Mouse (Mus musculus) midbrain, postnatal 0 days (tissue): Measurements from ENCODE around the gene Nrde2. TPM values are rescaled to one million over a fixed set of nuclear protein-coding genes. Genes with fewer than 3 reads are reported as not detected.

Source experiments
- ATAC-seq: fragments of 200-750 bp; cut with Nextera tagmentation; 2 replicates; pipeline ENCODE4 v1.8.0; 2017; ENCODE audit warnings: moderate number of reproducible peaks, mild to moderate bottlenecking, moderate TSS enrichment, moderate library complexity; ENCODE audit not compliant: low FRiP score
- DNase-seq: peaks from one replicate; pipeline ENCODE4 v3.0.0-alpha.2; 2015; ENCODE audit warnings: low spot score
- H3K27ac ChIP-seq: fragments of 300-500 bp; sonication (generic); 2 replicates; pipeline ENCODE4 v1.5.1; 2014; ENCODE audit warnings: low read depth, mild to moderate bottlenecking, low read length, mixed read lengths
- H3K27me3 ChIP-seq: fragments of 300-500 bp; sonication (generic); 2 replicates; pipeline ENCODE4 v1.6.1; 2014; ENCODE audit warnings: low read length, control low read depth, mixed read lengths; ENCODE audit not compliant: insufficient read depth
- H3K36me3 ChIP-seq: fragments of 300-500 bp; sonication (generic); 2 replicates; pipeline ENCODE4 v1.6.1; 2014; ENCODE audit warnings: low read length, control low read depth, mixed read lengths; ENCODE audit not compliant: insufficient read depth
- H3K4me1 ChIP-seq: fragments of 300-500 bp; sonication (generic); 2 replicates; pipeline ENCODE4 v1.6.1; 2014; ENCODE audit warnings: mild to moderate bottlenecking, control low read depth, antibody characterized with exemption, low read length, mixed read lengths; ENCODE audit not compliant: insufficient read depth
- H3K4me2 ChIP-seq: fragments of 300-500 bp; sonication (generic); 2 replicates; pipeline ENCODE4 v1.6.1; 2014; ENCODE audit warnings: low read depth, mild to moderate bottlenecking, low read length, mixed read lengths; ENCODE audit not compliant: poor library complexity, severe bottlenecking
- H3K4me3 ChIP-seq: fragments of 300-500 bp; sonication (generic); 2 replicates; pipeline ENCODE4 v1.5.1; 2014; ENCODE audit warnings: low read depth, mild to moderate bottlenecking, low read length, moderate library complexity
- H3K9ac ChIP-seq: fragments of 300-500 bp; sonication (generic); replicated peaks from 2 replicates; pipeline ENCODE4 v1.6.1; 2014; ENCODE audit warnings: mild to moderate bottlenecking, low read length, moderate library complexity, mixed read lengths; ENCODE audit not compliant: poor library complexity, severe bottlenecking
- H3K9me3 ChIP-seq: fragments of 300-500 bp; sonication (generic); 2 replicates; pipeline ENCODE4 v1.6.1; 2016; ENCODE audit warnings: low read length, control low read depth
- CTCF ChIP-seq: IDR thresholded peaks from 2 replicates; pipeline ENCODE4 v1.5.1; 2016; ENCODE audit warnings: antibody characterized with exemption, mild to moderate bottlenecking
- WGBS: fragments of 180-500 bp; shearing (Covaris S2); extraction: QIAGEN DNeasy Blood & Tissue Kit; methylation state at CpG from one replicate; pipeline ENCODE4 v1.1.7; 2014; 5-methylcytosine and 5-hydroxymethylcytosine counted together
- polyA plus RNA-seq: library from polyadenylated mRNA; unstranded; fragments of >200 nt; fragmentation: Nextera tagmentation; extraction: Ambion mirVana; gene quantifications from 2 replicates; pipeline ENCODE4 v1.2.1, GENCODE M21; 2015
- total RNA-seq: library from RNA; depleted of rRNA; stranded (reverse); fragments of >200 nt; gene quantifications from 2 replicates; pipeline ENCODE4 v1.2.3, GENCODE M21; 2014

Gene Nrde2
- total and polyA plus RNA-seq, 2 experiments from 2014 or later = 13.1 to 13.9 TPM

GRCm38 (mm10) chr12:100194181-100194580 is 34.7 kb upstream of the Nrde2 start:
- Histone ChIP-seq H3K9ac (no peak overlapping the region), H3K27ac (no peak overlapping the region), H3K4me1 (peaks cover 6% of the 10 kb centered on the region; the same call in 1 of the 2 replicates), H3K4me2 (no peak overlapping the region), H3K27me3 (no peaks in the 10 kb centered on the region), H3K4me3 (no peak overlapping the region), H3K36me3 (no peaks in the 10 kb centered on the region), H3K9me3 (no peaks in the 10 kb centered on the region)
- no peak for TF ChIP-seq CTCF
- no peak for ATAC-seq
- WGBS = 87% methylated on average over 1 of the region's 1 CpGs
- no peak for DNase-seq

- TF ChIP-seq CTCF = no peak
- no peak overlapping the region for H3K4me2 ChIP-seq
- DNase-seq = no peak
- H3K27ac ChIP-seq = no peak overlapping the region
- no peak for ATAC-seq
- H3K27me3 ChIP-seq = no peaks in the 10 kb centered on the region
- H3K9me3 ChIP-seq = no peaks in the 10 kb centered on the region
- WGBS = 92% methylated on average over 6 of the region's 6 CpGs
- H3K4me3 ChIP-seq = no peak overlapping the region
- no peak overlapping the region for H3K9ac ChIP-seq
- 0 out of 2 replicates have a peak, but pooled peaks cover 6% of the 10 kb centered on the region for H3K4me1 ChIP-seq
- no peaks in the 10 kb centered on the region for H3K36me3 ChIP-seq
Measured at GRCm38 (mm10) chr12:100190802-100191201, 31.3 kb upstream of the Nrde2 start.

- 0 out of 2 replicates have a peak, but pooled peaks cover 6% of the 10 kb centered on the region for H3K4me1 ChIP-seq
- peak overlapping the region; percentile 85 for H3K4me2 ChIP-seq
- no peaks in the 10 kb centered on the region for H3K9me3 ChIP-seq
- peak overlapping the region; percentile 100 for H3K27ac ChIP-seq
- no peaks in the 10 kb centered on the region for H3K27me3 ChIP-seq
- DNase-seq = peak; percentile 46
- H3K36me3 ChIP-seq = no peaks in the 10 kb centered on the region
- no peak for ATAC-seq
- peak overlapping the region; percentile 77 for H3K9ac ChIP-seq
- H3K4me3 ChIP-seq = peak overlapping the region; percentile 59
- 1% methylated on average over 29 of the region's 29 CpGs for WGBS
- no peak for TF ChIP-seq CTCF
Measured at GRCm38 (mm10) chr12:100187756-100188430, 28.4 kb upstream of the Nrde2 start.

- DNase-seq = peak; percentile 99
- Histone ChIP-seq H3K36me3 (no peaks in the 10 kb centered on the region), H3K4me3 (peak overlapping the region; percentile 59), H3K9ac (peak overlapping the region; percentile 94), H3K27ac (peak overlapping the region; percentile 100), H3K9me3 (no peaks in the 10 kb centered on the region), H3K27me3 (no peaks in the 10 kb centered on the region), H3K4me2 (peak overlapping the region; percentile 85), H3K4me1 (0 out of 2 replicates have a peak, but pooled peaks cover 6% of the 10 kb centered on the region)
- peak; percentile 17; the same call in 1 of the 2 replicates for TF ChIP-seq CTCF
- ATAC-seq = peak; percentile 97
- under 1% methylated on average over 52 of the region's 52 CpGs for WGBS
Measured at GRCm38 (mm10) chr12:100187013-100187755, 27.7 kb upstream of the Nrde2 start.

- H3K4me2 ChIP-seq = peak overlapping the region; percentile 67
- peak overlapping the region; percentile 100 for H3K27ac ChIP-seq
- peak overlapping the region; percentile 59 for H3K4me3 ChIP-seq
- peak overlapping the region; percentile 94 for H3K9ac ChIP-seq
- H3K4me1 ChIP-seq = 0 out of 2 replicates have a peak, but pooled peaks cover 6% of the 10 kb centered on the region
- DNase-seq (peak; percentile 70), ATAC-seq (no peak)
- no peaks in the 10 kb centered on the region for H3K36me3 ChIP-seq
- H3K27me3 ChIP-seq = no peaks in the 10 kb centered on the region
- H3K9me3 ChIP-seq = no peaks in the 10 kb centered on the region
- TF ChIP-seq CTCF = no peak
- 1% methylated on average over 6 of the region's 6 CpGs for WGBS
Measured at GRCm38 (mm10) chr12:100186376-100186775, 26.9 kb upstream of the Nrde2 start.

- Histone ChIP-seq H3K9me3 (no peaks in the 10 kb centered on the region), H3K36me3 (no peaks in the 10 kb centered on the region), H3K27me3 (no peaks in the 10 kb centered on the region), H3K4me3 (peak overlapping the region; percentile 59; the same call in 1 of the 2 replicates), H3K4me2 (peak overlapping the region; percentile 67), H3K27ac (peak overlapping the region; percentile 100), H3K4me1 (0 out of 2 replicates have a peak, but pooled peaks cover 6% of the 10 kb centered on the region), H3K9ac (no peak overlapping the region)
- ATAC-seq (no peak), DNase-seq (no peak)
- no peak for TF ChIP-seq CTCF
- 35% methylated on average over 7 of the region's 7 CpGs for WGBS
Measured at GRCm38 (mm10) chr12:100185897-100186296, 26.4 kb upstream of the Nrde2 start.
